Mouse (Mus musculus) liver, postnatal 0 days (tissue): ENCODE data around the gene Slc38a5. TPM values are rescaled to one million over a fixed set of nuclear protein-coding genes. Genes with fewer than 3 reads are reported as not detected.
A peak's percentile ranks its signal among the peaks of the same experiment; 100 is the strongest.

ENCODE experiments used
- ATAC-seq: fragments of 200-750 bp; cut with Nextera tagmentation; 2 replicates; pipeline ENCODE4 v1.8.0; 2017; ENCODE audit warnings: mild to moderate bottlenecking, moderate library complexity
- DNase-seq: peaks from one replicate; pipeline ENCODE4 v3.0.0-alpha.2; 2016
- H3K27ac ChIP-seq: fragments of 300-500 bp; sonication (generic); 2 replicates; pipeline ENCODE4 v1.5.1; 2014; ENCODE audit warnings: antibody characterized with exemption, moderate library complexity, mild to moderate bottlenecking, low read depth
- H3K27me3 ChIP-seq: fragments of 300-500 bp; sonication (generic); 2 replicates; pipeline ENCODE4 v1.6.1; 2014; ENCODE audit warnings: low read length, control low read depth, mixed read lengths; ENCODE audit not compliant: insufficient read depth
- H3K36me3 ChIP-seq: fragments of 300-500 bp; sonication (generic); replicated peaks from 2 replicates; pipeline ENCODE4 v1.6.1; 2014; ENCODE audit warnings: mild to moderate bottlenecking, control low read depth, low read length, moderate library complexity, mixed read lengths; ENCODE audit not compliant: insufficient read depth
- H3K4me1 ChIP-seq: fragments of 300-500 bp; sonication (generic); 2 replicates; pipeline ENCODE4 v1.6.1; 2014; ENCODE audit warnings: antibody characterized with exemption, mild to moderate bottlenecking, control low read depth; ENCODE audit not compliant: insufficient read depth
- H3K4me2 ChIP-seq: fragments of 300-500 bp; sonication (generic); 2 replicates; pipeline ENCODE4 v1.6.1; 2014; ENCODE audit warnings: low read depth, mild to moderate bottlenecking, low read length, moderate library complexity, mixed read lengths
- H3K4me3 ChIP-seq: fragments of 300-500 bp; sonication (generic); 2 replicates; pipeline ENCODE4 v1.5.1; 2014; ENCODE audit warnings: low read depth, low read length
- H3K9ac ChIP-seq: fragments of 300-500 bp; sonication (generic); replicated peaks from 2 replicates; pipeline ENCODE4 v1.6.1; 2014; ENCODE audit warnings: mild to moderate bottlenecking, moderate library complexity
- H3K9me3 ChIP-seq: fragments of 300-500 bp; sonication (generic); 2 replicates; pipeline ENCODE4 v1.6.1; 2016; ENCODE audit warnings: mild to moderate bottlenecking, control low read depth, low read length, mixed read lengths
- CTCF ChIP-seq: sonication (generic); IDR thresholded peaks from 2 replicates; pipeline ENCODE4 v1.5.1; 2016; ENCODE audit warnings: antibody characterized with exemption, low read depth
- EP300 ChIP-seq: IDR thresholded peaks from 2 replicates; pipeline ENCODE4 v1.6.1; 2016; ENCODE audit warnings: antibody characterized with exemption, low read depth, mild to moderate bottlenecking
- WGBS: fragments of 180-500 bp; shearing (Covaris S2); extraction: QIAGEN DNeasy Blood & Tissue Kit; methylation state at CpG from one replicate; pipeline ENCODE4 v1.1.7; 2014; ENCODE audit not compliant: insufficient replicate concordance; 5-methylcytosine and 5-hydroxymethylcytosine counted together
- polyA plus RNA-seq: library from polyadenylated mRNA; unstranded; fragments of >200 nt; fragmentation: Nextera tagmentation; extraction: Ambion mirVana; gene quantifications from 2 replicates; pipeline ENCODE4 v1.2.1, GENCODE M21; 2015

Gene Slc38a5
- 32.0 and 35.9 TPM in 2 replicates for polyA plus RNA-seq

- peak; percentile 53 for ATAC-seq
- no peaks in the 10 kb centered on the region for H3K4me1 ChIP-seq
- TF ChIP-seq CTCF (no peak), EP300 (no peak)
- 24% methylated on average over 13 of the region's 15 CpGs for WGBS
- H3K27ac ChIP-seq = peak within 1 kb of the TSS; percentile 55; the same call in 1 of the 2 replicates
- no peaks in the 10 kb centered on the region for H3K27me3 ChIP-seq
- no peaks in the 10 kb centered on the region for H3K9me3 ChIP-seq
- DNase-seq = peak; percentile 18
- H3K9ac ChIP-seq = peak within 1 kb of the TSS; percentile 48
- H3K4me3 ChIP-seq = peak within 1 kb of the TSS; percentile 43
- H3K36me3 ChIP-seq = no peaks in the 10 kb centered on the region
- peak within 1 kb of the TSS; percentile 68 for H3K4me2 ChIP-seq
These were observed at the start of gene Slc38a5 for GRCm38 (mm10) chrX:8271083-8271820. Gene Slc38a5, plus strand, starts transcription at chrX:8271133.

GRCm38 (mm10) chrX:8222296-8222677 is 48.6 kb upstream of the Slc38a5 start:
- no peak for ATAC-seq
- H3K4me2 ChIP-seq = no peak overlapping the region
- no peaks in the 10 kb centered on the region for H3K4me1 ChIP-seq
- WGBS = 57% methylated on average over 3 of the region's 3 CpGs
- H3K9me3 ChIP-seq = no peaks in the 10 kb centered on the region
- no peak overlapping the region for H3K9ac ChIP-seq
- no peak overlapping the region for H3K4me3 ChIP-seq
- no peak for TF ChIP-seq EP300
- no peak for TF ChIP-seq CTCF
- no peaks in the 10 kb centered on the region for H3K36me3 ChIP-seq
- no peak for DNase-seq
- no peak overlapping the region for H3K27ac ChIP-seq
- H3K27me3 ChIP-seq = no peaks in the 10 kb centered on the region

- DNase-seq (no peak), ATAC-seq (no peak)
- Histone ChIP-seq H3K4me1 (no peaks in the 10 kb centered on the region), H3K36me3 (no peaks in the 10 kb centered on the region), H3K9me3 (no peaks in the 10 kb centered on the region), H3K27ac (no peak overlapping the region), H3K27me3 (no peaks in the 10 kb centered on the region), H3K4me3 (no peak overlapping the region), H3K9ac (no peak overlapping the region), H3K4me2 (no peak overlapping the region)
- TF ChIP-seq CTCF (no peak), EP300 (no peak)
- 67% methylated on average over 7 of the region's 7 CpGs for WGBS
These were observed 48.1 kb upstream of the Slc38a5 start for GRCm38 (mm10) chrX:8222678-8223421.

GRCm38 (mm10) chrX:8223473-8223872 is 47.5 kb upstream of the Slc38a5 start:
- Histone ChIP-seq H3K27me3 (no peaks in the 10 kb centered on the region), H3K4me2 (no peak overlapping the region), H3K9me3 (no peaks in the 10 kb centered on the region), H3K9ac (no peak overlapping the region), H3K36me3 (no peaks in the 10 kb centered on the region), H3K4me3 (no peak overlapping the region), H3K27ac (no peak overlapping the region), H3K4me1 (no peaks in the 10 kb centered on the region)
- ATAC-seq = no peak
- 60% methylated on average over 7 of the region's 7 CpGs for WGBS
- no peak for TF ChIP-seq EP300
- no peak for TF ChIP-seq CTCF
- no peak for DNase-seq

- Histone ChIP-seq H3K36me3 (no peaks in the 10 kb centered on the region), H3K9ac (no peak overlapping the region), H3K27ac (no peak overlapping the region), H3K9me3 (no peaks in the 10 kb centered on the region), H3K27me3 (no peaks in the 10 kb centered on the region), H3K4me3 (no peak overlapping the region), H3K4me2 (no peak overlapping the region), H3K4me1 (no peaks in the 10 kb centered on the region)
- TF ChIP-seq EP300 (no peak), CTCF (no peak)
- DNase-seq = peak; percentile 22
- WGBS = 71% methylated on average over 4 of the region's 4 CpGs
- ATAC-seq = no peak
These were observed 40.7 kb upstream of the Slc38a5 start for GRCm38 (mm10) chrX:8230272-8230671.

- Histone ChIP-seq H3K27ac (no peak overlapping the region), H3K9me3 (no peaks in the 10 kb centered on the region), H3K4me2 (no peak overlapping the region), H3K4me1 (no peaks in the 10 kb centered on the region), H3K4me3 (no peak overlapping the region), H3K9ac (no peak overlapping the region), H3K27me3 (no peaks in the 10 kb centered on the region), H3K36me3 (no peaks in the 10 kb centered on the region)
- WGBS = 66% methylated on average over 3 of the region's 3 CpGs
- ATAC-seq (no peak), DNase-seq (no peak)
- no peak for TF ChIP-seq EP300
- no peak for TF ChIP-seq CTCF
These were observed 37.3 kb upstream of the Slc38a5 start for GRCm38 (mm10) chrX:8233602-8234001.
